Mouse (Mus musculus) spleen, postnatal 4 days (tissue): Measurements from ENCODE around the gene Ldb3.

ENCODE experiments used
- DNase-seq, 2 experiments: peaks; one replicate each; pipeline ENCODE4 v3.0.0; 2022; ENCODE audit warnings: low spot score in 2 of 2

The Ldb3 gene

GRCm38 (mm10) chr14:34511901-34512300, 76.6 kb downstream of the Ldb3 start:
- DNase-seq: no peak

- no peak for DNase-seq
Observed at GRCm38 (mm10) chr14:34508842-34509439, 79.5 kb downstream of the Ldb3 start.

GRCm38 (mm10) chr14:34508187-34508840, 80.2 kb downstream of the Ldb3 start:
- no peak for DNase-seq

GRCm38 (mm10) chr14:34505309-34505708, 83.2 kb downstream of the Ldb3 start:
- no peak for DNase-seq

GRCm38 (mm10) chr14:34504377-34504776, 84.1 kb downstream of the Ldb3 start:
- no peak for DNase-seq

- no peak for DNase-seq
Observed at GRCm38 (mm10) chr14:34503759-34504158, 84.7 kb downstream of the Ldb3 start.

GRCm38 (mm10) chr14:34503325-34503647, 85.2 kb downstream of the Ldb3 start, which contains the start of gene Bmpr1a:
Gene Bmpr1a, minus strand, starts transcription at chr14:34503341.
- no peak for DNase-seq

- DNase-seq: peak; percentile 39 to 74
Observed at GRCm38 (mm10) chr14:34502475-34503324, 85.8 kb downstream of the Ldb3 start.

- peak; percentile 13 to 65 for DNase-seq
Observed at GRCm38 (mm10) chr14:34501804-34502474, 86.5 kb downstream of the Ldb3 start.

GRCm38 (mm10) chr14:34501447-34501803, 87.1 kb downstream of the Ldb3 start:
- no peak for DNase-seq

GRCm38 (mm10) chr14:34500309-34500708, 88.2 kb downstream of the Ldb3 start:
- DNase-seq: no peak

- no peak for DNase-seq
Observed at GRCm38 (mm10) chr14:34499664-34500063, 88.8 kb downstream of the Ldb3 start.

GRCm38 (mm10) chr14:34497346-34497745, 91.1 kb downstream of the Ldb3 start:
- no peak for DNase-seq

- DNase-seq: no peak
Observed at GRCm38 (mm10) chr14:34493682-34494081, 94.8 kb downstream of the Ldb3 start.

- DNase-seq: no peak
Observed at GRCm38 (mm10) chr14:34492688-34493087, 95.8 kb downstream of the Ldb3 start.

- DNase-seq: no peak
Observed at GRCm38 (mm10) chr14:34490965-34491364, 97.5 kb downstream of the Ldb3 start.

- DNase-seq: no peak
Observed at GRCm38 (mm10) chr14:34489928-34490327, 98.6 kb downstream of the Ldb3 start.

GRCm38 (mm10) chr14:34486169-34486568, 102.3 kb downstream of the Ldb3 start:
- DNase-seq: no peak

- no peak for DNase-seq
Observed at GRCm38 (mm10) chr14:34483469-34484341, 104.8 kb downstream of the Ldb3 start.
